Mouse (Mus musculus): Measurements from ENCODE around the gene Trim24. TPM values are rescaled to one million over a fixed set of nuclear protein-coding genes. Genes with fewer than 3 reads are reported as not detected.

The Trim24 gene
- polyA plus RNA-seq, 2 experiments, result 4.9 to 8.3 TPM

DNA sequence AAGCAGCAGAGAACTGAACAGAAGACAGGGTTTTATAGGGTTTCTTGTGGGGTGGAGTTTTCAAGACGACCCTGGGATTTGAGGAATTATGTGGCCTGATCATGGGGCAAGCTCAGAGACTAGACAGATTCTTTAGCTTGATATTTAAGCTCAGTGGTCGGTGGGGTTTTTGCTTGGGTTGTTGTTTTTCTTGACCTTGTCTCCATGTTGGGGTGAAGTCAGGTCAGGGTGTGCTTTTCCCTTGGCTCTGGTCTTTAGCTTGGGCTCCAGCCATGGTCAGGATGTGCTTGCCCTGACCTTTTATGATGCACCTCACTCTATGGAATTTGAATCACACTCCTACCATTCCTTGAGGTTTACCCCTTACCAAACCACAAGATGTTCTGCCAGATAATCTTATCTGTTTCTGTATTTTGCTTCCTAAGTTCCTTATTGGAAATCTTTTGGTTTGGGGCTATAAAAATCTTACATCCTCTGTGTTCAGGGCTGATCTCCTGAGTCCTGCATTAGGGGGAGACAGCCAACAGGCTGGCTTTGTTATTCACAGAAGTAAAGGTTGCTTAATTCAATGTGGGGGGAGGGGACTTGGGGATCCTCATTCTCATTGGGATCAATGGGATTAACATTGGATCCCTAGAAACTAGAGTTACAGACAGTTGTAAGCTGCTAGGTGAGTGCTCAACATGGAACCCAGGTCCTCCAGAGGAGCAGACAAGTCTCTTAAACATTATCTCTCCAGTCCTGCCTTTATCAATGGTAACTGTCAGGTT lies 6.5 kb upstream of the Trim24 start:
- no peaks in the 10 kb centered on the region for H3K36me3 ChIP-seq (replicated peaks; ENCODE audit: control insufficient read depth, insufficient read depth, low read depth)
- H3K4me3 ChIP-seq (ENCODE audit: insufficient read depth in 1 of 2, low read depth in 2 of 2, low read length in 2 of 2), result no peak overlapping the region
- TF ChIP-seq EP300 (IDR thresholded peaks at IDR 0.05; ENCODE audit: low read depth) (no peak; the same call in 1 of the 2 replicates), CTCF (IDR thresholded peaks at IDR 0.05; ENCODE audit: low read depth) (no peak)
- ATAC-seq (ENCODE audit: insufficient read depth) (no peak), DNase-seq (ENCODE audit: low read depth in 3 of 3, low spot score in 3 of 3) (no peak)
- no peak overlapping the region for H3K4me2 ChIP-seq (ENCODE audit: low read depth)
- WGBS (ENCODE audit: insufficient replicate concordance), result 65% methylated on average over 2 of the region's 2 CpGs
- peaks cover 11 to 20% of the 10 kb centered on the region in 2 experiments for H3K4me1 ChIP-seq (replicated peaks; ENCODE audit: control insufficient read depth in 2 of 2, insufficient read depth in 2 of 2, low read length in 1 of 2)
- H3K27me3 ChIP-seq (ENCODE audit: control insufficient read depth, insufficient read depth, low read length), result no peaks in the 10 kb centered on the region
- no peak overlapping the region for H3K9ac ChIP-seq (replicated peaks)
- peak overlapping the region; percentile 18; the same call in 1 of the 2 replicates for H3K27ac ChIP-seq
- no peaks in the 10 kb centered on the region for H3K9me3 ChIP-seq (ENCODE audit: control insufficient read depth, low read length)

DNA sequence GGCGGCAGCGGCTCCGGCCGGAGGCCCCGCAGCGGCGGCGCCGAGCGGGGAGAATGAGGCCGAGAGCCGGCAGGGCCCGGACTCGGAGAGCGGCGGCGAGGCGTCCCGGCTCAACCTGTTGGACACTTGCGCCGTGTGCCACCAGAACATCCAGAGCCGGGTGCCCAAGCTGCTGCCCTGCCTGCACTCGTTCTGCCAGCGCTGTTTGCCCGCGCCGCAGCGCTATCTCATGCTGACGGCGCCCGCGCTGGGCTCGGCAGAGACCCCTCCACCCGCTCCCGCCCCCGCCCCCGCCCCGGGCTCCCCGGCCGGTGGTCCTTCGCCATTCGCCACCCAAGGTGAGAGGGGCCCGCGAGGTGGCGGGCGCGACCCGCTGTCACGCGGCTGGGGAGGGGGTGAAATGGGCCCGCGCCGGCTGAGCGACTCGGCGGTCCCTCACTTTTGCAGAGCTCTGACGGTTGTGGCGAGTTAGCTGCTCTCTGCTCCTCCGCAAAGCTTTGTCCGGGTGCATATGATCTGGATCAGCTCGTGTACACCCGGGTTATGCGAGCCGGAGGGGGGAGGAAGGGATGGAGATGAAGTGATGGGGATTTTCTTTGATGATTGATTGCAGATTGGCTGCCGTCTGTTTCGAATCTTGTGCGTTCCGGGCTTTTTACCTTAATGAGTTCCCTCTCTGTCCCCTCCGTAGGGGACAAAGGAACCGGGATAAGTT lies 683 bp downstream of the Trim24 start:
- peak overlapping the region; percentile 66 for H3K27ac ChIP-seq
- H3K9me3 ChIP-seq (ENCODE audit: control insufficient read depth, low read length), result peaks cover 16% of the 10 kb centered on the region
- no peaks in the 10 kb centered on the region; the same call in 1 of the 2 replicates for H3K36me3 ChIP-seq (replicated peaks; ENCODE audit: control insufficient read depth, insufficient read depth, low read depth)
- TF ChIP-seq CTCF (IDR thresholded peaks at IDR 0.05; ENCODE audit: low read depth), result no peak
- no peak for TF ChIP-seq EP300 (IDR thresholded peaks at IDR 0.05; ENCODE audit: low read depth)
- H3K4me2 ChIP-seq (ENCODE audit: low read depth), result peak overlapping the region; percentile 78
- DNase-seq (ENCODE audit: low read depth in 3 of 3, low spot score in 3 of 3) (no peak), ATAC-seq (ENCODE audit: insufficient read depth) (peak; percentile 26)
- H3K9ac ChIP-seq (replicated peaks), result peak overlapping the region; percentile 81
- WGBS (ENCODE audit: insufficient replicate concordance), result under 1% methylated on average over 70 of the region's 70 CpGs
- H3K4me1 ChIP-seq (replicated peaks; ENCODE audit: control insufficient read depth in 2 of 2, insufficient read depth in 2 of 2, low read length in 1 of 2), result peaks cover 2 to 3% of the 10 kb centered on the region in 2 experiments; a peak in 3 of 4 replicates
- H3K27me3 ChIP-seq (ENCODE audit: control insufficient read depth, insufficient read depth, low read length), result no peaks in the 10 kb centered on the region
- H3K4me3 ChIP-seq (ENCODE audit: insufficient read depth in 1 of 2, low read depth in 2 of 2, low read length in 2 of 2), result peak overlapping the region; percentile 66 to 83

DNA sequence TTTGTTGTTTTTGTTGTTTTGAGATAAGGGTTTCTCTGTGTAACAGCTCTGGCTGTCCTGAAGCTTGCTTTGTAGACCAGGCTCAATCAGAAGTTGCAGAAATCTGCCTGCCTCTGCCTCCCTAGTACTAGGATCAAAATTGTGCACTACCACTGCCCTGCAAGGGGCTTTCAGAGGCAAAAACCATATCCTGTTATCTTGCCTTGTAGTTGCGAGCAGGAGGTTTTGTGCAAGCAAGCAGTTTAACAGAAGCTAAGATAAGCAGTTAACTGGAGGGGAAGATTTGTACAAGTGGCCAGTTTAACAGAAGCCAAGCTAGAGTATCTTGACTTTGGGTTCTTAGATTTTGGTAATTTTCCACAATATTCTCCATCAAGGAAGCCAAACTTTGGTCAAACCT lies 2.2 kb downstream of the Trim24 start:
- H3K27me3 ChIP-seq (ENCODE audit: control insufficient read depth, insufficient read depth, low read length), result no peaks in the 10 kb centered on the region
- no peaks in the 10 kb centered on the region; the same call in 1 of the 2 replicates for H3K36me3 ChIP-seq (replicated peaks; ENCODE audit: control insufficient read depth, insufficient read depth, low read depth)
- no peak for ATAC-seq (ENCODE audit: insufficient read depth)
- H3K9me3 ChIP-seq (ENCODE audit: control insufficient read depth, low read length), result peaks cover 16% of the 10 kb centered on the region
- no peak overlapping the region for H3K4me2 ChIP-seq (ENCODE audit: low read depth)
- peaks cover 2 to 3% of the 10 kb centered on the region in 2 experiments; a peak in 3 of 4 replicates for H3K4me1 ChIP-seq (replicated peaks; ENCODE audit: control insufficient read depth in 2 of 2, insufficient read depth in 2 of 2, low read length in 1 of 2)
- H3K4me3 ChIP-seq (ENCODE audit: insufficient read depth in 1 of 2, low read depth in 2 of 2, low read length in 2 of 2), result no peak overlapping the region
- DNase-seq (ENCODE audit: low read depth in 3 of 3, low spot score in 3 of 3), result no peak
- H3K9ac ChIP-seq (replicated peaks), result no peak overlapping the region
- no peak for TF ChIP-seq CTCF (IDR thresholded peaks at IDR 0.05; ENCODE audit: low read depth)
- TF ChIP-seq EP300 (IDR thresholded peaks at IDR 0.05; ENCODE audit: low read depth), result no peak
- WGBS (ENCODE audit: insufficient replicate concordance), result 79% methylated on average over 1 of the region's 1 CpGs
- no peak overlapping the region for H3K27ac ChIP-seq

DNA sequence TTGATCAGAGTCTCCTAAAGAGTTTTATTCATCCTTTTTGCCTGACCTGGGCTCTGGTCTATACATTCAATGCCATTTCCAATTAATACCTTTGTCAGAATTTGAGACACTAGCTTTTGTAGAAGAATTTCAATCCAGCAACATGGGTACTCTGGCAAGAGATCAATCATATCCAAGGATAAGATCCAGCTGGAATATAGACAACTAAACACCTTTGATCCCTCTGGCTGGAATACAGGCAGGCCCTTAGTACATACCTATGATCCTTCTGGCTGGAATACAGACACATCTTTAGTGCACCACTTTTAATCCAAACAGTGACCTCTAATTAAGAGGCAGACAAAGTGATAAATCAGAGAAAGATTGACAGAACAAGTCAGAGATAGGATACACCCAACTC lies 3.1 kb downstream of the Trim24 start:
- Histone ChIP-seq H3K9ac (replicated peaks) (no peak overlapping the region), H3K4me3 (ENCODE audit: insufficient read depth in 1 of 2, low read depth in 2 of 2, low read length in 2 of 2) (no peak overlapping the region), H3K9me3 (ENCODE audit: control insufficient read depth, low read length) (peaks cover 16% of the 10 kb centered on the region), H3K27ac (no peak overlapping the region), H3K4me2 (ENCODE audit: low read depth) (no peak overlapping the region), H3K27me3 (ENCODE audit: control insufficient read depth, insufficient read depth, low read length) (no peaks in the 10 kb centered on the region), H3K4me1 (replicated peaks; ENCODE audit: control insufficient read depth in 2 of 2, insufficient read depth in 2 of 2, low read length in 1 of 2) (peaks cover 2 to 3% of the 10 kb centered on the region in 2 experiments; a peak in 3 of 4 replicates), H3K36me3 (replicated peaks; ENCODE audit: control insufficient read depth, insufficient read depth, low read depth) (no peaks in the 10 kb centered on the region; the same call in 1 of the 2 replicates)
- no peak for ATAC-seq (ENCODE audit: insufficient read depth)
- DNase-seq (ENCODE audit: low read depth in 3 of 3, low spot score in 3 of 3), result no peak
- TF ChIP-seq EP300 (IDR thresholded peaks at IDR 0.05; ENCODE audit: low read depth) (no peak), CTCF (IDR thresholded peaks at IDR 0.05; ENCODE audit: low read depth) (no peak)

DNA sequence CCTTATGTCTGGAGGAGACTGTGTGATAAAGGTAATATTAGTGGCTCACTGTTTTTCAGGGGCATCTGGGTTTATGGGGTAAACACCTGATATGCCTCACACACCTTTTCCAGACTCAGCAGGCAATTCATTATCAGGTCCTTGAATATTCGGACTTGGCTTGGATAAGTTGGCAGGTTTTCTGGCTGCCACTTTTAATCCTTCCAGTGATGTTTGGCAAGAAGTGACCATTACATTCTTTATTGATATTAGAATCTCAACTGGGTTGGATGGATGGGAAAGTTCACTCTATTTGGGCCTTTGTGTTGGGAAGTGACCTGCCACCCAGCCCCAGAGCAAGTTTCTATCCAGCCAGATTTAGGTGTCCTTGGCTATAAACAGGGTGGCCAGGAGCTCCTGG lies 7.6 kb downstream of the Trim24 start:
- H3K9ac ChIP-seq (replicated peaks), result no peak overlapping the region
- H3K9me3 ChIP-seq (ENCODE audit: control insufficient read depth, low read length), result peaks cover 7% of the 10 kb centered on the region
- H3K4me2 ChIP-seq (ENCODE audit: low read depth), result no peak overlapping the region
- WGBS (ENCODE audit: insufficient replicate concordance), result 53% methylated on average over 1 of the region's 1 CpGs
- no peaks in the 10 kb centered on the region for H3K27me3 ChIP-seq (ENCODE audit: control insufficient read depth, insufficient read depth, low read length)
- DNase-seq (ENCODE audit: low read depth in 3 of 3, low spot score in 3 of 3), result no peak
- no peak for TF ChIP-seq CTCF (IDR thresholded peaks at IDR 0.05; ENCODE audit: low read depth)
- no peak for TF ChIP-seq EP300 (IDR thresholded peaks at IDR 0.05; ENCODE audit: low read depth)
- H3K4me1 ChIP-seq (replicated peaks; ENCODE audit: control insufficient read depth in 2 of 2, insufficient read depth in 2 of 2, low read length in 1 of 2), result no peaks in the 10 kb centered on the region
- no peak overlapping the region for H3K27ac ChIP-seq
- no peaks in the 10 kb centered on the region; the same call in 1 of the 2 replicates for H3K36me3 ChIP-seq (replicated peaks; ENCODE audit: control insufficient read depth, insufficient read depth, low read depth)
- no peak overlapping the region for H3K4me3 ChIP-seq (ENCODE audit: insufficient read depth in 1 of 2, low read depth in 2 of 2, low read length in 2 of 2)
- no peak for ATAC-seq (ENCODE audit: insufficient read depth)
